Mouse (Mus musculus) frontal cortex, adult 2 months (tissue): Measurements from ENCODE around the gene Tob2. TPM values are rescaled to one million over a fixed set of nuclear protein-coding genes. Genes with fewer than 3 reads are reported as not detected.
A peak's percentile ranks its signal among the peaks of the same experiment; 100 is the strongest.

Source experiments
- DNase-seq, 2 experiments: peaks; one replicate each; pipeline ENCODE4 v3.0.0; 2022; ENCODE audit warnings: low spot score in 1 of 2; ENCODE audit errors: extremely low spot score in 1 of 2
- polyA plus RNA-seq: library from polyadenylated mRNA; depleted of rRNA; stranded (reverse); fragments of >200 nt; gene quantifications from 2 replicates; pipeline ENCODE4 v1.2.3, GENCODE M21; 2012; rRNA removed

Tob2 gene
- 21.1 and 22.6 TPM in 2 replicates for polyA plus RNA-seq

- DNase-seq = peak; percentile 62 to 81
These were observed at the start of gene Tob2 for GRCm38 (mm10) chr15:81858517-81859329. Tob2 (minus strand) TSS chr15:81858796.

GRCm38 (mm10) chr15:81907953-81908352 lies 49.4 kb upstream of the Tob2 start:
- no peak for DNase-seq

- DNase-seq = peak in 1 of 2 experiments; percentile 88
These were observed 46.3 kb upstream of the Tob2 start for GRCm38 (mm10) chr15:81904939-81905338.

- no peak for DNase-seq
These were observed 40.2 kb upstream of the Tob2 start for GRCm38 (mm10) chr15:81898751-81899150.

GRCm38 (mm10) chr15:81897607-81898285 lies 39.1 kb upstream of the Tob2 start:
- no peak for DNase-seq

- no peak for DNase-seq
These were observed 37.8 kb upstream of the Tob2 start for GRCm38 (mm10) chr15:81896407-81896806.

- DNase-seq = no peak
These were observed 35.4 kb upstream of the Tob2 start for GRCm38 (mm10) chr15:81894002-81894401.

- DNase-seq = no peak
These were observed 33.4 kb upstream of the Tob2 start for GRCm38 (mm10) chr15:81891822-81892580.

GRCm38 (mm10) chr15:81891140-81891802 lies 32.7 kb upstream of the Tob2 start:
- peak; percentile 62 to 75 for DNase-seq

- DNase-seq = no peak
These were observed 30.6 kb upstream of the Tob2 start for GRCm38 (mm10) chr15:81889175-81889574.

- DNase-seq = no peak
These were observed 28.4 kb upstream of the Tob2 start for GRCm38 (mm10) chr15:81886795-81887550.

GRCm38 (mm10) chr15:81885418-81885934 lies 26.9 kb upstream of the Tob2 start:
- DNase-seq = no peak

- no peak for DNase-seq
These were observed 23.8 kb upstream of the Tob2 start for GRCm38 (mm10) chr15:81882348-81882747.

GRCm38 (mm10) chr15:81879531-81880401 lies 21.2 kb upstream of the Tob2 start:
- peak; percentile 87 to 88 for DNase-seq

GRCm38 (mm10) chr15:81872262-81873136 lies 13.9 kb upstream of the Tob2 start, which contains the start of gene Aco2:
Aco2 (plus strand) TSS chr15:81872309.
- peak; percentile 98 to 100 for DNase-seq

GRCm38 (mm10) chr15:81871604-81872261 lies 13.1 kb upstream of the Tob2 start, which contains the start of gene Phf5a:
Phf5a (minus strand) TSS chr15:81871911.
- peak; percentile 68 to 89 for DNase-seq

GRCm38 (mm10) chr15:81869985-81870384 lies 11.4 kb upstream of the Tob2 start:
- no peak for DNase-seq
